Mouse (Mus musculus) central nervous system, embryonic 11.5 days (tissue): ENCODE measurements around the gene Neto2. TPM values are rescaled to one million over a fixed set of nuclear protein-coding genes. Genes with fewer than 3 reads are reported as not detected.

ENCODE experiments used
- polyA plus RNA-seq: library from polyadenylated mRNA; depleted of rRNA; stranded (reverse); fragments of >200 nt; gene quantifications from 2 replicates; pipeline ENCODE4 v1.2.3, GENCODE M21; 2012; rRNA removed

Neto2 gene
- 13.3 and 19.4 TPM in 2 replicates for polyA plus RNA-seq

GRCm38 (mm10) chr8:85700751-85701351 lies at the start of gene Neto2:
Gene Neto2, minus strand, starts transcription at chr8:85700924.

Other genes starting within 250 kb of the Neto2 start
- gene Gpt2, start 208.3 kb downstream of the Neto2 start, polyA plus RNA-seq = 20.5 and 24.3 TPM in 2 replicates
- gene Dnaja2, start 145.6 kb downstream of the Neto2 start, polyA plus RNA-seq = 98.0 and 126 TPM in 2 replicates
- 27.9 and 43.8 TPM in 2 replicates for gene Itfg1, start 140.0 kb upstream of the Neto2 start, polyA plus RNA-seq
- gene Phkb, start 140.0 kb upstream of the Neto2 start, polyA plus RNA-seq = 29.2 and 31.6 TPM in 2 replicates